Mouse (Mus musculus) CD4-positive, CD25-positive, alpha-beta regulatory T cell, adult 4 months (primary cell): ENCODE measurements around the gene Anp32a. TPM values are rescaled to one million over a fixed set of nuclear protein-coding genes. Genes with fewer than 3 reads are reported as not detected.
A peak's percentile ranks its signal among the peaks of the same experiment; 100 is the strongest.

Source experiments
- ATAC-seq: one replicate; pipeline ENCODE4 v1.8.0; 2017
- polyA plus RNA-seq, 2 experiments: library from polyadenylated mRNA; unstranded; fragments of 100-300 nt; shearing (Covaris generic); gene quantifications; one replicate each; pipeline ENCODE4 v1.2.1; 2017

Anp32a gene
- polyA plus RNA-seq, 2 experiments from 2014 or later: 111 to 235 TPM

GRCm38 (mm10) chr9:62420261-62420917 is 79.3 kb downstream of the Anp32a start:
- no peak for ATAC-seq

- ATAC-seq: peak; percentile 95
Measured at GRCm38 (mm10) chr9:62421027-62421426, 79.9 kb downstream of the Anp32a start.

- ATAC-seq: no peak
Measured at GRCm38 (mm10) chr9:62421911-62422310, 80.8 kb downstream of the Anp32a start.

GRCm38 (mm10) chr9:62422926-62423325 is 81.8 kb downstream of the Anp32a start:
- ATAC-seq: no peak

- ATAC-seq: no peak
Measured at GRCm38 (mm10) chr9:62423871-62424270, 82.8 kb downstream of the Anp32a start.

GRCm38 (mm10) chr9:62425265-62425664 is 84.2 kb downstream of the Anp32a start:
- peak; percentile 68 for ATAC-seq

GRCm38 (mm10) chr9:62426021-62426420 is 84.9 kb downstream of the Anp32a start:
- ATAC-seq: no peak

- no peak for ATAC-seq
Measured at GRCm38 (mm10) chr9:62426531-62426930, 85.4 kb downstream of the Anp32a start.

- ATAC-seq: peak; percentile 81
Measured at GRCm38 (mm10) chr9:62427010-62427409, 85.9 kb downstream of the Anp32a start.

Other genes with a start within 250 kb of the Anp32a start
- gene Glce, start 218.6 kb upstream of the Anp32a start, polyA plus RNA-seq: 1 to 10 TPM; 7.4 to 8.2 TPM
- gene Spesp1, start 59.1 kb upstream of the Anp32a start, polyA plus RNA-seq: not detected
- 1 to 10 TPM; 2.7 to 3.6 TPM for gene Coro2b, start 195.8 kb downstream of the Anp32a start, polyA plus RNA-seq